Mouse (Mus musculus): ENCODE measurements around the gene Arcn1. TPM values are rescaled to one million over a fixed set of nuclear protein-coding genes. Genes with fewer than 3 reads are reported as not detected.

Gene Arcn1
- polyA plus RNA-seq, 1 experiment from 2014 or later, result 211 TPM

DNA sequence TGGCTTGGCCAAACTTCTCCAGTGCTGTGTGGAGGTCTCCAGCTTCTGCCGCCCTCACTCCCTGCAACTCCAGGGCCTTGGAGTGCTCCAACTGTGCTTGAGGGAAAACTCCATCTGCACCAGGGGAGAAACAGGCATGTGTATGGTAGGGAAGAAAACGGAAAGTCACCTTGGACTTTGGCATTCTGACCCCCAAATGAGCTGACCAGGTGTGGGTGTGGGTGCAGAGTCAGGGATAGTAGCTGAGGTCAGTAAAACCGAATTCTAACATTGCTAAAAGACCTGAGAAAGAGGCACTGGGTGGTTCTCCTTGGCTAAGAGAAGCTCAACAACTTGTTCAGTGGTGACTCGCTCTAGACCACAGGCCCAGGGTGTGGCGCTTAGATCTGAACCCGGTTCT lies 34.0 kb upstream of the Arcn1 start:
- no peak overlapping the region for H3K4me2 ChIP-seq (ENCODE audit: low read depth)
- 80% methylated on average over 6 of the region's 6 CpGs for WGBS
- no peak for ATAC-seq (ENCODE audit: insufficient read depth, low FRiP score, low TSS enrichment)

GRCm38 (mm10) chr9:44799958-44800324 lies 32.3 kb upstream of the Arcn1 start:
- peaks cover 7% of the 10 kb centered on the region for H3K27me3 ChIP-seq (ENCODE audit: control insufficient read depth, insufficient read depth, low read length)

More for the DNA sequence above, 34.0 kb upstream of the Arcn1 start:
- no peaks in the 10 kb centered on the region for H3K9me3 ChIP-seq (ENCODE audit: control insufficient read depth, low read length)
- H3K4me3 ChIP-seq (ENCODE audit: low read depth, low read length), result no peak overlapping the region
- peaks cover 7% of the 10 kb centered on the region; the same call in 1 of the 2 replicates for H3K4me1 ChIP-seq (ENCODE audit: control insufficient read depth, insufficient read depth, low read length)
- no peak overlapping the region for H3K27ac ChIP-seq (ENCODE audit: low read depth, low read length)
- DNase-seq (ENCODE audit: low spot score), result no peak
- peaks cover 7% of the 10 kb centered on the region for H3K27me3 ChIP-seq (ENCODE audit: control insufficient read depth, insufficient read depth, low read length)
- no peak overlapping the region for H3K9ac ChIP-seq (ENCODE audit: low read length)
- no peaks in the 10 kb centered on the region for H3K36me3 ChIP-seq (ENCODE audit: control insufficient read depth, insufficient read depth, low read length)

DNA sequence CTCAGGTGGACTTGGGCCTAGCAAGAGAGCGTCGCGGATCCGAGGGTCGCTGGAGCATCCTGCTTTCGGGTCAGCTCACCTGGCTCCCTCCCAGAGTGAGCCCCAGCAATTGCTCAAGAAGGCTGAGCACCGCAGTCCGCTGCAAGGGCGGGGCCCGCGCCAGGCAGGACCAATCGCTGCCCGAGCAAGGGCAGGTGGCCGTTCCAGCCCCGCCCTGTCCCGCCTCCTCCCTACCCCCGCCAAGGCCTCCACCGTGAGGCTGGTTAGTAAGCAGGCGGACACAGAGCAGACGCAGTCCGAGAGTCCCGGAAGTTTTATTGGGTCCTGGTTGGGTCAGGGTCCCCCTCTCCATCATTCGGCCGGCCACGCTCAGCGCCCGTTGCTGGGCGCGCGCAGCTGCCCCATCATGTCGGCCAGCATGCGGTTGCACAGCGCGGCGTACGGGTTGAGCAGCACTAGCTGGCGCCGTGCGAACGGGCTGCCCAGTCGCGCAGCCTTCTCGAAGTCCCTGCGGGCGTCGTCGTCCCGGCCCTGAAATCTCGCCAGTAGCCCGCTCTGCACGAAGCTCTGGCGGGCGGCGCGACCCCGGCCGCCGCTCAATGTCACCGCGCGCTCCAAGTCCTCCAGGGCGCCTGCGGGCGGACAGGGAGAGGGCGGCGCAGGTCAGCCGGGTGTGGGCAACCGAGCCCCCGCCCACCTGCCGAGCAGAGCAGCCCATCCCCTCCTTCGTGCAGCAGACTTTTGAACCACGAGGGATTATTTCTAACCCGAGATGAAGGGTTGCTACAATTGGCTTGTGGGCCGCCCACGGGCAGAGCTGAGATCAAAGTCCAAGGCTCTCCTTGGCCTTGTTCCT lies 31.7 kb upstream of the Arcn1 start, which contains the start of gene Tmem25:
TSS of gene Tmem25 (minus strand) at position 206 of the 856 bp plus-strand sequence.
- peaks cover 7% of the 10 kb centered on the region for H3K27me3 ChIP-seq (ENCODE audit: control insufficient read depth, insufficient read depth, low read length)
- H3K36me3 ChIP-seq (ENCODE audit: control insufficient read depth, insufficient read depth, low read length), result no peaks in the 10 kb centered on the region
- H3K27ac ChIP-seq (ENCODE audit: low read depth, low read length), result no peak within 1 kb of the TSS
- DNase-seq (ENCODE audit: low spot score) (peak; percentile 87), ATAC-seq (ENCODE audit: insufficient read depth, low FRiP score, low TSS enrichment) (peak; percentile 97)
- peak within 1 kb of the TSS; percentile 91 for H3K4me2 ChIP-seq (ENCODE audit: low read depth)
- H3K4me1 ChIP-seq (ENCODE audit: control insufficient read depth, insufficient read depth, low read length), result peaks cover 7% of the 10 kb centered on the region; the same call in 1 of the 2 replicates
- H3K9me3 ChIP-seq (ENCODE audit: control insufficient read depth, low read length), result no peaks in the 10 kb centered on the region
- under 1% methylated on average over 73 of the region's 75 CpGs for WGBS
- peak within 1 kb of the TSS; percentile 61 for H3K9ac ChIP-seq (ENCODE audit: low read length)
- H3K4me3 ChIP-seq (ENCODE audit: low read depth, low read length), result peak within 1 kb of the TSS; percentile 52

More at GRCm38 (mm10) chr9:44799958-44800324, 32.3 kb upstream of the Arcn1 start:
- peak overlapping the region; percentile 91 for H3K4me2 ChIP-seq (ENCODE audit: low read depth)
- no peak for DNase-seq (ENCODE audit: low spot score)
- no peak for ATAC-seq (ENCODE audit: insufficient read depth, low FRiP score, low TSS enrichment)
- H3K9me3 ChIP-seq (ENCODE audit: control insufficient read depth, low read length), result no peaks in the 10 kb centered on the region
- no peaks in the 10 kb centered on the region for H3K36me3 ChIP-seq (ENCODE audit: control insufficient read depth, insufficient read depth, low read length)
- H3K4me1 ChIP-seq (ENCODE audit: control insufficient read depth, insufficient read depth, low read length), result peaks cover 7% of the 10 kb centered on the region; the same call in 1 of the 2 replicates
- peak overlapping the region; percentile 61 for H3K9ac ChIP-seq (ENCODE audit: low read length)
- peak overlapping the region; percentile 52 for H3K4me3 ChIP-seq (ENCODE audit: low read depth, low read length)
- WGBS, result 50% methylated on average over 9 of the region's 9 CpGs
- no peak overlapping the region for H3K27ac ChIP-seq (ENCODE audit: low read depth, low read length)

GRCm38 (mm10) chr9:44798298-44798697 lies 30.7 kb upstream of the Arcn1 start:
- H3K36me3 ChIP-seq (ENCODE audit: control insufficient read depth, insufficient read depth, low read length), result no peaks in the 10 kb centered on the region
- DNase-seq (ENCODE audit: low spot score), result no peak
- peaks cover 7% of the 10 kb centered on the region for H3K27me3 ChIP-seq (ENCODE audit: control insufficient read depth, insufficient read depth, low read length)
- ATAC-seq (ENCODE audit: insufficient read depth, low FRiP score, low TSS enrichment), result no peak
- no peak overlapping the region for H3K27ac ChIP-seq (ENCODE audit: low read depth, low read length)
- 56% methylated on average over 7 of the region's 7 CpGs for WGBS
- H3K9me3 ChIP-seq (ENCODE audit: control insufficient read depth, low read length), result no peaks in the 10 kb centered on the region
- H3K4me3 ChIP-seq (ENCODE audit: low read depth, low read length), result peak overlapping the region; percentile 52; the same call in 1 of the 2 replicates
- no peak overlapping the region for H3K9ac ChIP-seq (ENCODE audit: low read length)
- peak overlapping the region; percentile 91; the same call in 1 of the 2 replicates for H3K4me2 ChIP-seq (ENCODE audit: low read depth)
- peaks cover 7% of the 10 kb centered on the region; the same call in 1 of the 2 replicates for H3K4me1 ChIP-seq (ENCODE audit: control insufficient read depth, insufficient read depth, low read length)

DNA sequence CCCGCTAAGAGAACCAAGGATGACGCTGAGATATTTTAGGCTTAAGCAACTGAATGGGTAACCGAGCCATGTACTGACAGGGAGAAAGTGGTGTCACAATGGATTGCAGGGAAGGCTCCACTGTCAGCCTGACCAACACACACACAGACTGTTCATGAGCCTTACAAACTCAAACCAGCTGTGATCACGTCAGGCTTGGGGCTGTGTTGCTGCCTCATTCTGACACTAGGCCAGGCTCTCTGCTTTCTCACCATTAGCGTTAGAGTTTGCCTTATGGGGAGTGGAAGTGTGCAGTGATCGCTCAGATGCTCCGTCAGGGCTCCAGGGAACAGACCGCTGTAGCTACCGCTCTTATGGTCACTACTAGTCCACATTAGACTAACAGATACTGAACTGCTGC lies 25.2 kb upstream of the Arcn1 start:
- no peak overlapping the region for H3K9ac ChIP-seq (ENCODE audit: low read length)
- H3K27me3 ChIP-seq (ENCODE audit: control insufficient read depth, insufficient read depth, low read length), result no peaks in the 10 kb centered on the region; the same call in 1 of the 2 replicates
- no peaks in the 10 kb centered on the region for H3K9me3 ChIP-seq (ENCODE audit: control insufficient read depth, low read length)
- H3K27ac ChIP-seq (ENCODE audit: low read depth, low read length), result no peak overlapping the region
- no peak overlapping the region for H3K4me3 ChIP-seq (ENCODE audit: low read depth, low read length)
- DNase-seq (ENCODE audit: low spot score), result no peak
- WGBS, result 79% methylated on average over 9 of the region's 9 CpGs
- peaks cover 9% of the 10 kb centered on the region for H3K36me3 ChIP-seq (ENCODE audit: control insufficient read depth, insufficient read depth, low read length)
- H3K4me2 ChIP-seq (ENCODE audit: low read depth), result no peak overlapping the region
- no peak for ATAC-seq (ENCODE audit: insufficient read depth, low FRiP score, low TSS enrichment)
- no peaks in the 10 kb centered on the region for H3K4me1 ChIP-seq (ENCODE audit: control insufficient read depth, insufficient read depth, low read length)

- Histone ChIP-seq H3K9ac (ENCODE audit: low read length) (peak overlapping the region; percentile 84), H3K27me3 (ENCODE audit: control insufficient read depth, insufficient read depth, low read length) (no peaks in the 10 kb centered on the region), H3K4me2 (ENCODE audit: low read depth) (peak overlapping the region; percentile 86), H3K4me3 (ENCODE audit: low read depth, low read length) (peak overlapping the region; percentile 76), H3K9me3 (ENCODE audit: control insufficient read depth, low read length) (no peaks in the 10 kb centered on the region), H3K4me1 (ENCODE audit: control insufficient read depth, insufficient read depth, low read length) (no peaks in the 10 kb centered on the region), H3K27ac (ENCODE audit: low read depth, low read length) (peak overlapping the region; percentile 34), H3K36me3 (ENCODE audit: control insufficient read depth, insufficient read depth, low read length) (0 out of 2 replicates have a peak, but pooled peaks cover 3% of the 10 kb centered on the region)
- under 1% methylated on average over 41 of the region's 41 CpGs for WGBS
- DNase-seq (ENCODE audit: low spot score) (peak; percentile 96), ATAC-seq (ENCODE audit: insufficient read depth, low FRiP score, low TSS enrichment) (peak; percentile 96)
These were observed 5.4 kb upstream of the Arcn1 start for GRCm38 (mm10) chr9:44772750-44773651.

- H3K4me3 ChIP-seq (ENCODE audit: low read depth, low read length), result no peak overlapping the region
- WGBS, result 27% methylated on average over 5 of the region's 5 CpGs
- H3K4me2 ChIP-seq (ENCODE audit: low read depth), result no peak overlapping the region
- no peaks in the 10 kb centered on the region for H3K27me3 ChIP-seq (ENCODE audit: control insufficient read depth, insufficient read depth, low read length)
- ATAC-seq (ENCODE audit: insufficient read depth, low FRiP score, low TSS enrichment) (no peak), DNase-seq (ENCODE audit: low spot score) (no peak)
- no peaks in the 10 kb centered on the region for H3K9me3 ChIP-seq (ENCODE audit: control insufficient read depth, low read length)
- H3K4me1 ChIP-seq (ENCODE audit: control insufficient read depth, insufficient read depth, low read length), result no peaks in the 10 kb centered on the region
- H3K9ac ChIP-seq (ENCODE audit: low read length), result 0 out of 2 replicates have a peak overlapping the region, but pooled peaks have one; percentile 29
- H3K36me3 ChIP-seq (ENCODE audit: control insufficient read depth, insufficient read depth, low read length), result 0 out of 2 replicates have a peak, but pooled peaks cover 3% of the 10 kb centered on the region
- H3K27ac ChIP-seq (ENCODE audit: low read depth, low read length), result no peak overlapping the region
These were observed 4.7 kb upstream of the Arcn1 start for GRCm38 (mm10) chr9:44772392-44772749.

DNA sequence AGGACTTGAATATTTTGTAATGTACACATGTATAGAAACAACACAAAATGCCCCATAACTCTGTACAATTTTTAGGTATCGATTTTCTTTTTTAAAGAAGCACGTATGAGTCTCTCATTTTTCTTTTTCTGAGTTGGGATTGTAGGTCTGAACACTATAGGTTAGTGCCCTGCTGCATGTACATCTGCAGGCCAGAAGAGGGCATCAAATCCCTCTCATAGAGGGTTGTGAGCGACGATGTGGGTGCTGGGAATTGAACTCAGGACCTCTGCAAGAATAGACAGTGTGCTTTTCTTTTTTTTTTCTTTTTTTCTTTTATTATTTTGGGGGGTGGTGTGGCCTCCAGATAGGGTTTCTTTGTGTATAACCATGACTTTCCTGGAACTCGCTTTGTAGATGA lies 3.7 kb upstream of the Arcn1 start:
- Histone ChIP-seq H3K27ac (ENCODE audit: low read depth, low read length) (no peak overlapping the region), H3K4me2 (ENCODE audit: low read depth) (no peak overlapping the region), H3K9ac (ENCODE audit: low read length) (no peak overlapping the region), H3K27me3 (ENCODE audit: control insufficient read depth, insufficient read depth, low read length) (no peaks in the 10 kb centered on the region), H3K36me3 (ENCODE audit: control insufficient read depth, insufficient read depth, low read length) (0 out of 2 replicates have a peak, but pooled peaks cover 3% of the 10 kb centered on the region), H3K4me1 (ENCODE audit: control insufficient read depth, insufficient read depth, low read length) (peaks cover 2% of the 10 kb centered on the region), H3K4me3 (ENCODE audit: low read depth, low read length) (no peak overlapping the region), H3K9me3 (ENCODE audit: control insufficient read depth, low read length) (no peaks in the 10 kb centered on the region)
- DNase-seq (ENCODE audit: low spot score), result no peak
- WGBS, result 92% methylated on average over 5 of the region's 5 CpGs
- no peak for ATAC-seq (ENCODE audit: insufficient read depth, low FRiP score, low TSS enrichment)
